ENCODE assay signal across 19 mouse cellular contexts in the genomic region with DNA sequence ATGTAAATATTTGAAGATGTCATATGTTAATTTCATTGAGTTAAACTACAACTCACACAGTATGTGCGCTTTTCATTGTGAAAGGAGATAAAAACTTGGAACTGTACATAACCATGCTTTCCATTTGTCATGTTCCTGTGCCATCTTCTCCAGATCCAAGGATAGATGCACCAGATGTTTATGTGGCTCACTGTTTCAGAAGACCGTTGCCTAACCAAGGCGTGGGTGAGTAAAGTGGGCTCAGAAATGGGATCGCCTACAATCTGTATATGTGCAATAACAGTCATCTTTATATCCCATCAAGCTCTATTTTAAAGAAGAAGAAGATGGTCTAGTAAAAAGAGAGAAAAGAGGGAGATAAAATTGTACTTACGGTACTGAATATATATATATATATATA. TPM values are rescaled to one million over a fixed set of nuclear protein-coding genes. Genes with fewer than 3 reads are reported as not detected.
"Had no signal": no experiment of that assay in that cellular context is flagged by ENCODE, and none has a peak within 500 bp of the region (broad histone marks: within the 10 kb centered on the region; RNA-seq: fewer than 3 reads in every experiment).

No protein-coding gene starts in this region.

- H3K4me2 ChIP-seq: limb, embryonic 12.5 days; liver, embryonic 13.5 days; lung, embryonic 15.5 days; midbrain, embryonic 11.5 days; midbrain, embryonic 15.5 days; neural tube, embryonic 12.5 days; stomach, embryonic 15.5 days had no signal

- H3K27me3 ChIP-seq: limb, embryonic 12.5 days; liver, embryonic 13.5 days; lung, embryonic 15.5 days; megakaryocyte, embryonic 14.5 days; midbrain, embryonic 15.5 days; neural tube, embryonic 12.5 days; stomach, embryonic 15.5 days had no signal

- ATAC-seq: liver, postnatal 0 days; midbrain, embryonic 15.5 days had no signal

- DNase-seq: kidney, adult 18-20 months; kidney, postnatal 10 days; kidney, postnatal 4 days; liver; liver, embryonic 13.5 days; liver, postnatal 0 days; lung, postnatal 14 days; thymus, postnatal 36 days had no signal

- H3K9me3 ChIP-seq: limb, embryonic 12.5 days; liver, embryonic 13.5 days; lung, embryonic 15.5 days; megakaryocyte, embryonic 14.5 days; midbrain, embryonic 15.5 days; neural tube, embryonic 12.5 days; stomach, embryonic 15.5 days had no signal

- H3K27ac ChIP-seq: layer of hippocampus, adult 2 months; left cerebral cortex, adult 2 months; limb, embryonic 12.5 days; liver, embryonic 13.5 days; lung, embryonic 15.5 days; macrophage; midbrain, embryonic 15.5 days; neural tube, embryonic 12.5 days; stomach, embryonic 15.5 days had no signal

- H3K4me1 ChIP-seq: limb, embryonic 12.5 days; midbrain, embryonic 15.5 days; neural tube, embryonic 12.5 days; stomach, embryonic 15.5 days had no signal

- H3K36me3 ChIP-seq: limb, embryonic 12.5 days; liver, embryonic 13.5 days; lung, embryonic 15.5 days; midbrain, embryonic 15.5 days; neural tube, embryonic 12.5 days; stomach, embryonic 15.5 days had no signal

- H3K4me3 ChIP-seq: layer of hippocampus, adult 2 months; left cerebral cortex, adult 2 months; limb, embryonic 12.5 days; liver, embryonic 13.5 days; lung, embryonic 15.5 days; megakaryocyte, embryonic 14.5 days; midbrain, embryonic 15.5 days; neural tube, embryonic 12.5 days; stomach, embryonic 15.5 days had no signal

- H3K9ac ChIP-seq: limb, embryonic 12.5 days; liver, embryonic 13.5 days; liver, postnatal 0 days; lung, embryonic 15.5 days; midbrain, embryonic 15.5 days; neural tube, embryonic 12.5 days; stomach, embryonic 15.5 days had no signal

RNA-seq across cellular contexts. Expression of a gene that starts 52.1 kb away (rescaled TPM):
- total RNA-seq: monocyte, adult 5-6 weeks had no signal
